Mouse (Mus musculus) liver, postnatal 0 days (tissue): ENCODE measurements at regions not wholly inside any gene's neighbourhood (a gene's known extent, or its start where the extent isn't known, plus 50 kb on each side); places are given as distances from the start of the nearest gene placed in this dataset.
"Not testable (repeated sequence)": the region's sequence is repeated elsewhere in the genome, so short reads cannot be mapped to it uniquely, and the experiment has no call there.

Experiments
- CTCF ChIP-seq: sonication (generic); IDR thresholded peaks from 2 replicates; pipeline ENCODE4 v1.5.1; 2016; ENCODE audit warnings: antibody characterized with exemption, low read depth
- EP300 ChIP-seq: IDR thresholded peaks from 2 replicates; pipeline ENCODE4 v1.6.1; 2016; ENCODE audit warnings: antibody characterized with exemption, low read depth, mild to moderate bottlenecking

DNA sequence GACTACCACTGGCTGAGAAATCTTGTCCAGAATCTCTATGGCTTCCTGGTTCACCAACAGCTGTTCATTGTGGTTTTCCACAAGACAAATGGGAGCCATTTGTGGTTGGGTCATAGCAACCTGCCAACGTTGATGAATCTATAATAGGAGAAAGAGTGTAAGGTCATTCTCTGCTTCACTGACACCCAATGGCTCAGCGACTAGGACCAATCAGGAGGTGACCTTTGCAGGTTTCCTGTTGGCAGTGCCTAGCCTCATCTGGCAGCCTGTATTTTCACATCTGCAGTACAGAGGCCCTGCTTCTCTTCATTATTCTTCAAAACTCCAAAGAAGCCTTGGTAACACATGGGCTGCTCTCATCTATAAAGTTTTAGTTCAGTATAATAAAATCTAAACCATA is 50.3 kb upstream of the Gbp6 start:
- not testable (repeated sequence) for TF ChIP-seq CTCF, EP300
